Mouse (Mus musculus) CD4-positive, CD25-positive, alpha-beta regulatory T cell, adult 4 months (primary cell): ENCODE data around the gene Aff3. TPM values are rescaled to one million over a fixed set of nuclear protein-coding genes. Genes with fewer than 3 reads are reported as not detected.

Experiments
- ATAC-seq: one replicate; pipeline ENCODE4 v1.8.0; 2017
- polyA plus RNA-seq, 2 experiments: library from polyadenylated mRNA; unstranded; fragments of 100-300 nt; shearing (Covaris generic); gene quantifications; one replicate each; pipeline ENCODE4 v1.2.1; 2017

Aff3 gene
- polyA plus RNA-seq, 2 experiments from 2014 or later, result 11.9 to 15.1 TPM

- no peak for ATAC-seq
These were observed 127.7 kb downstream of the Aff3 start for GRCm38 (mm10) chr1:38536929-38537540.

- no peak for ATAC-seq
These were observed 132.2 kb downstream of the Aff3 start for GRCm38 (mm10) chr1:38532581-38532980.

DNA sequence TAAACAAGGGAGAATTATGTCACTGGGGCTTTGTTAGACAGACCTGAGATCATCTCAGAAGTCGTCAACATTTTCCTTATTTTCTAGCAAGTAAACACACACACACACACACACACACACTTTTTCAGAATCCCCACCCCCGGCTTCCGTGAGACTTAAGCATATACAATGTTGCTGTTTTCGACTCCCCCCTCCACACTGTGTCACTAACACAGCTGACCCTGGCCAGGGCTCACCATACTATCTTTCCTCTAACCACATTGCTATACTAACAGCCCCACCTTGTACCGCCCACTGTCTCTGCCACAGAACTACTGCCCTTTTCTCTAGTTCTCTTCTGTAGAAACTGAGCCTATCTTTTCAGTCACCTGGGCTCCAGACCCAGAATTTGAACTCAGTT, 136.1 kb downstream of the Aff3 start:
- ATAC-seq, result no peak

GRCm38 (mm10) chr1:38526568-38526967, 138.2 kb downstream of the Aff3 start:
- no peak for ATAC-seq

DNA sequence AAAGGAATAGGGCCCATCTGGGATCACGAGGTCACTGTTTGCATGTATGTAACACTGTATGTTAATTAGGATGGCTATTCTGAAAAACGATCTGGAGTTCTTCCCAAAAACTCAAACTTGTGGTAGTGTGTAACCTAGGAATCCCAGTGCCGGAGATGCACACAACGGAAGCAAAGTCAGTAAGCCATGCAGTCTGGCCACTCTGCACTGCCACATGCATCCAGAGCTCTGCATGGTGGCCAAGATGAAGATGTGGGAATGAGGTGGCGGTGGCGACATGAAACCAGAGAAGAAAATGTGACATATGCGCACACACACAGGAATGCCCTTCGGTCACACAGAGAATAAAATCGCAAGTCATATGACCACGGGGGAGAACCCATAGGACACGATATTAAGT, 143.1 kb downstream of the Aff3 start:
- no peak for ATAC-seq

DNA sequence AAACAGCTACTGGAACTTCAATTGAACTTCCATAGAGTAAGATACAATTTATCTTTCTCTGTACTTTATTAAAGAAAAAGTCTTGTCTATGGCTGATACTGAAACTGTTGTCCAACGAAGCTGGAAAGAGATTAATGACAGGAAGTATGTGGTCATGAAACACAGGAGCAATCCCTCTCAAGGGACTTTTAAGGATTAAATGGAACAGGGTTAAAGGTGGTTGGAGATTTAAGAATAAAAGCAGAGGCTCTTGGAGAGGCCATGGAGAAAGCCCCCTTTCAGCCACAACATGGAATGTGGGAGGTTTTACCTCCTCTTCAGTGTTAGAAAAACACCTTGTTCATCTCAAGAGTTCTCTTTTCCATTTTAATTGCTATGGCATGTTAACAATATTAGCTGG, 148.5 kb downstream of the Aff3 start:
- no peak for ATAC-seq

DNA sequence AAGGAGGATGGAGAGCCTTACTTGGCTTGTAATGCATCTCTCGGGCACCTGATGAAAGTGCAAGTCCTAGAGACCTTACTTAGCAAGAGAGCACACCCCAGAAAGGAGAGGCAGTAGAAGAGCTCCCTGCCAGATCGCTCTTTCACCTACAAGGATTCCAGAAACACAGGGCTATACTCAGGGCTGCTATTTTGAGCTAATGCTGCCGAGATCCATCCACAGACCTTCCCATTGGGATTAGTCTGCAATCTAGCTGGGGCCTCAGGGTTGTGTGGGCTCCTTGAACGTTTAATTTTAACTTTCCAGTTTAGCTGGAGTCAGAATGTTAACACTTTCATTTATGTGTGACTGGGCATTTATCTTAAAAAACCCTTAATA, 150.1 kb downstream of the Aff3 start:
- no peak for ATAC-seq

DNA sequence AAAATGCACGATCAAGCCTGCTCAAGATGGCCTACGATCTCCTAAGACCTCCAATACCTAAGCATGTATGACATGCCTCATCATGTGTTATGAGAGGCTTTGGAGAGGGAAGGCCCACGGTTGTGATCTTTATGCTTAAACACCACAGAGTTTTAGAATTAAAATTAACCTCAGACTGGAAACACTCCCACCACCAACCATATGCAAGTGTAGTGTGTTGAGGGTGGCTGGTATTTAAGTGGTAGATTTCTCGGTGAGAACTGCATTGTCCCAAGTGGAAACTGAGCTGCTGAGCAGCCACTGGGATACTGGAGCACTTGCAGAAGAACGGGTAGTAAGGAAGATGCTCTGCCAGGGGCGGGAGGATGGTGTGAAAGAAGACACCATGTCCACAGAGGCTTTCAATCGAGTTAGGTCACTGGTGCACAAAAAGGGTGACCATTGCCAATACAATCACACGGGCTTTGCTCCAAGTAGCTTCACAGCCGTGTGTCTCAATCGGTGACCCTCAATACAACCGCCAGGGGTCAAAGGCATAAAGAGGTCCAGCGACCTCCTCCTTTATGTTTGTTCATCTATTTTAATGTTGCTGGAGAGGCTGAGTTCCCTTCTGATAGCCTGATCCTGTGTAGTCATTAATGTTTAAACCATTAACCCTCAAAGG, 150.7 kb downstream of the Aff3 start:
- no peak for ATAC-seq

- no peak for ATAC-seq
These were observed 152.3 kb downstream of the Aff3 start for GRCm38 (mm10) chr1:38512258-38513081.

DNA sequence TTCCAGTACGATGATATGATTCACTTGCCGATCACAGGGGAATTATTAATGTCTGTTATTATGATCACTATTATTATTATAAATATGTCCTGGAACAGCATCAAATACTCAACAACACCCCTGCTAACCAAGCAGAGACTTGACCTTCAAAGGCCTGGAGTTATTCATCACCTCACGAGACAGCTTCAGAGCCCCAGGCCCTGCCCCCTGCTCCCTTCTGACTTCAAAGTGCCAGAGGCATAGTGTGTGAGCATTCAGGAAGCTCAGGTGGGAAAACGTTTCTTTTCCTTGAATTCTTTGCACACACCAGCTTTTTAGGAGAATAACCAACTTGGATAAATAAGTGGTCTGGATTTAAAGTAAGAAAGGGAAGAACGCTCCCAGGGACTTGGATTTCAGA, 153.7 kb downstream of the Aff3 start:
- no peak for ATAC-seq

DNA sequence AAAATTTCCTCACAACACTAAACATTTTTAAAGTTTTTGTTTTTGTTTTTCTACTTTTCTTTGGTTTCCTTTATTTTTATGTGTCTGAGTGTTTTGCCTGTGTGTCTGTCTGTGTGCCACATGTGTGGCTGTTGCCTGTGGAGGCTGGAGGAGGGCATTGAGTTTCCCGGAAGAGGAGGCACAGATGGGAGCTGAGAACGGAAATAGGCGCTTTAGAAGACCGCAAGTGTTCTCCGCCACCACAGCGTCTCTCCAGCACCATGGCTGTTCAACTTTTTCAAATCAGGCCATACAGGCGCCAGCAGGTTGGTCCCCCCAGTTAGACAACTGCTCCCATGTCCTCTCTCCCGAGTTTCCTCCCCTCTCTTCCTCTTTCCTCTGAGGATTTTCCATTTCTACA, 155.5 kb downstream of the Aff3 start:
- ATAC-seq, result no peak

DNA sequence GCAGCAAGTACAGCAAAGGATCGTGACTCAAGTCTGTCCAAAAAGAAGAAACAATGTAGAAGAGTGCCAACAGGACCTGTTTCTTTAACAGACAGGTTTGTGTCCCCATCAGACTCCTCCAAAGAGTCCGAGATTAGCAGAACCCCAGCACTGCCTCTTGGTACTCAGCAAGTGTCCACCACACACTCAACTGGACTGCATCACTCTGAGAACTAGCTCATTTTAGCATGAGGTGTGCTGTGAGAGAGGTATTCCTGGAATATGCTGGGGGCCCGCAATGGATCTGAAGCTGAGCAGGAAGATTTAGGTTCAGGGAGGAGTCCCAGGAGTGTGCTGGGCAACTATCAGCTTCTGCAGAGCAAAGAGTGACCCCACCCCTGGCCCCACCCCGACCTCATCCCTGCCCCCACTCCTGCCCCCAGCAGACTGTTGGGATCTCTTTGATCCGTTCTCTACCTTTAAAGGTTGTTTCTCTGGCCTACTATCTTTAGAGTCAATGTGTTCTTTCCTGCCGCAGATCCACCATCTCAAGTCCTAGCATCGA, 157.0 kb downstream of the Aff3 start:
- ATAC-seq, result no peak

- no peak for ATAC-seq
These were observed 158.4 kb downstream of the Aff3 start for GRCm38 (mm10) chr1:38506396-38506795.

- no peak for ATAC-seq
These were observed 161.2 kb downstream of the Aff3 start for GRCm38 (mm10) chr1:38503431-38504089.

DNA sequence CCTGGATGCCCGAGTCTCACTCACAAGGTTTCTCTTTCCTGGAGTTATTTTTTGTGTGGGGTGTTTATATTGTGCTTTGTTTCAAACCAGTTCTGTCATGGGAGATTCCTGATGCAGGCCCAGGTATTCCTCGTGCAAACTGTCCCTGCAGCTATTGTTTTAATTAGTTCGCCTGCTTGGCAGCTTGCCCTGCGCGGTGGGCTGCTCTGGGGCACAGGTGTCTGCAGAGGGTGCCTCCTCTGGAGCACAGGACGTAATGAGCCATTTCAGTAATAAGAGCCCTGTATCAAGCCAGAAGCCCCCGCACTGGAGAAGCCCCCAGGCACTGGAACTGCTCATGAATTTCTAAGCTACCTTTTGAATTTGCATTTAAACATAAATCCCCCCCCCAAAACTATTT, 162.0 kb downstream of the Aff3 start:
- ATAC-seq, result no peak

GRCm38 (mm10) chr1:38501231-38501630, 163.5 kb downstream of the Aff3 start:
- no peak for ATAC-seq

- ATAC-seq, result no peak
These were observed 165.3 kb downstream of the Aff3 start for GRCm38 (mm10) chr1:38499500-38499899.

- no peak for ATAC-seq
These were observed 167.2 kb downstream of the Aff3 start for GRCm38 (mm10) chr1:38497576-38497975.

DNA sequence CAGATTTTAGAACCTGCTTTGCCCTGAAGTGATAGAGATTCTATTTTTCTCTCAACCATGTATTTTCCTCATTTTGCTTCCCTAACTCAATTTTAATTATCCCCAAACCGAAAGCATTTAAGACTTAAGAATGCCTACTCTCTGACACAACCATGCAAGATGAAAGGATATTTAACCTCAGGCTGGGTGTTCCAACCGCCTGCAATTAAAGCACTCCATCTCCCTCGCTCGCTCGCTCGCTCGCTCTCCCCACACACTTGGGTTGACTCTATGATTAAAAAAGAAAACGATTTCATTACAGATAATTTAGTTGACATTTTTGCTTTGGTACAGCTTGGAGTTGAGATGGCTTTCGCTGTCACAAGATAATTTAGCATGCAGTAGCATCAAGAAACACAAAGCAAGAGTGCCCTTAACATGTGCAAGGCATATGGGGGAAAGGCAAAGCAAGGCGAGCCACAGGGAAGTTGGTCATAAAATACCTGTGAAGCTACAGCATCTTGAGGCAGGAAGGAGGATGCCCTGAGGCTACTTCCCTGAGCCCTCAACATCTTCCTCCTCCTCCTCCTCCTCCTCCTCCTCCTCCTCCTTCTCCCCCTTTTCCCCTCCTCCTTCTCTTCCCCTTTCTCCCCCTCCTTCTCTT, 167.7 kb downstream of the Aff3 start:
- ATAC-seq, result no peak

DNA sequence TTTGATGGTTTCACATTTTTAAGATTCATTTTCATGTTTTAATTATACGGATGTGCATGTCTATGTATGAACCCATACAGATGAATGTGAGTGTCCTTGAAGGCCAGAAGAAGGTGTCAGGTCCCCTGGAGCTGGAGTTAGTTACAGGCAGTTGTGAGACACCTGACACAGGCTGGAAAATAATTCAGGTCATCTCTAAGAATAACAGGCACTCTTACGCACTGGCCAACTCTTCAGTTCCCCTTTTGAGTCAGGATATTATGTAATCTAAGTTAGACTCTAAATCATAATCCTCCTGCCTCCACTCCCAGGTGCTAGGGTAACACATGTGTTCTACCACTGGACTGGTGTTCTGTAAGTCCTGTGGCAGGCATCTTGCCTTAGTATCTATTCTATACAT, 169.5 kb downstream of the Aff3 start:
- ATAC-seq, result no peak

GRCm38 (mm10) chr1:38489733-38490132, 175.0 kb downstream of the Aff3 start:
- ATAC-seq, result no peak

DNA sequence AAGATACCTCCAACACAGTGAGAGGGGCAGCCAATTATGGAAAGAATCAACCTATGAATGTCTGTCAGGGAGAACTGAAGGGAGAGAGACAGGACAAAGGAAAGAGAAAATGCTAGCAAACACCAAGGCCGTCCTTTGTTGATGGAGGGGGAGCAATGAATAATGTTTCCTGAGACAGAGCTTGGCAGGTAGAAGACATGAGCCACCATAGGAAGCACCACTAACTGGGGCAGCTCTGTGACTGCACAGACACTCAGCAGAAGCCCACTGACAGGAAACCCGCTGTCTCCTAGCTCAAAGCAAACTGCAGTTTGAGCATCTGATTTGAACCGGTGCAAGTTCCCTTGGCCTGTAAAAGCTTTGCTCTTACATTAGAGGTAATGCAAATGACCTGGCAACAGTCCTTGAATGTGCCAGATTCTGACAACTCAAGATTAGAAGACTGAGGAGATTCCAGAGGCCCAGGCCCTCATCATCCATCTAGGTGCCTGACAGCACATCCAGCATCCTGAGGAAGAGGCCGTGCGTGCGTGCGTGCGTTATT, 176.0 kb downstream of the Aff3 start:
- ATAC-seq, result no peak
